Mouse (Mus musculus) layer of hippocampus, adult 2 months (tissue): Measurements from ENCODE around the gene Unkl. TPM values are rescaled to one million over a fixed set of nuclear protein-coding genes. Genes with fewer than 3 reads are reported as not detected.
"Not testable (repeated sequence)": the region's sequence is repeated elsewhere in the genome, so short reads cannot be mapped to it uniquely, and the experiment has no call there.

ENCODE experiments used
- DNase-seq, 2 experiments: peaks; one replicate each; pipeline ENCODE4 v3.0.0; 2022; ENCODE audit warnings: low spot score in 2 of 2
- H3K27ac ChIP-seq: fragments of 200-600 bp; 2 replicates; pipeline ENCODE4 v1.8.1; 2022
- H3K4me3 ChIP-seq: fragments of 200-600 bp; 2 replicates; pipeline ENCODE4 v1.8.1; 2022; ENCODE audit warnings: mild to moderate bottlenecking
- CTCF ChIP-seq: fragments of 200-600 bp; conservative IDR thresholded peaks from 2 replicates; pipeline ENCODE4 v1.8.1; 2022; ENCODE audit warnings: antibody characterized with exemption, mild to moderate bottlenecking, moderate library complexity
- total RNA-seq, 2 experiments: library from RNA; stranded (reverse); gene quantifications; 2 replicates each; pipeline ENCODE4 v1.2.3; 2021

Unkl gene
- total RNA-seq, 2 experiments from 2014 or later = 36.4 to 40.6 TPM

DNA sequence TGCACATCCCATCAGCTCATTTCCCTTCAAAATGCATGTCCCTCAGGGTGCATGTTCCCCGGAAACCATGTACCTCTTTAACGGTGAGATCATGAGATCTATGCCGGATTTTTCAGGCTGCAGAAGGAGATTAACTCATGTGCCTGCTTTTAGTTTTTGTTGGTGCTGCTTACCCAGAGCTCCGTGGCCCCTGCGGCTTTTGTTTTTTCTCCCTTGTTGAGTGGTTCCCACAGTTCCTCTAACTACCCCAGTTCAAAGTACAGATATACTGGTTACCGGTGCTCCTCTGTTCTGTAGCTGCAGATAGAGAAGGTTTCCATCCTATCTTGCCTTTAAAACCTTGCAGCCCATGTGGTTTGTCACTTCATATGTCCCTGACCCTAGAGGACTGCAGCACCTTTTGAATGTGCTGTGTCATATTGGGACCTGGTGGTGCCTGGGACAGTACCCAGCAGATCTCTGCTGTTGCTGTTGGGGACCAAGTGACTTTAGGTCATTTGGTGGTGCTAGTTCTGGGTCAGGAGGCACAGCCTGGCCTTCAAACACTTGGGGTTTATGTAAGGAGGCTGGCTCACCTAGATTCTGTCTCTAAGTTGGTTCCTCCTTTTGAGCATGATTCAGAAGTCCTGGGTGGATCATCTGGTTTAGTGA, 34.9 kb downstream of the Unkl start:
- TF ChIP-seq CTCF = no peak

DNA sequence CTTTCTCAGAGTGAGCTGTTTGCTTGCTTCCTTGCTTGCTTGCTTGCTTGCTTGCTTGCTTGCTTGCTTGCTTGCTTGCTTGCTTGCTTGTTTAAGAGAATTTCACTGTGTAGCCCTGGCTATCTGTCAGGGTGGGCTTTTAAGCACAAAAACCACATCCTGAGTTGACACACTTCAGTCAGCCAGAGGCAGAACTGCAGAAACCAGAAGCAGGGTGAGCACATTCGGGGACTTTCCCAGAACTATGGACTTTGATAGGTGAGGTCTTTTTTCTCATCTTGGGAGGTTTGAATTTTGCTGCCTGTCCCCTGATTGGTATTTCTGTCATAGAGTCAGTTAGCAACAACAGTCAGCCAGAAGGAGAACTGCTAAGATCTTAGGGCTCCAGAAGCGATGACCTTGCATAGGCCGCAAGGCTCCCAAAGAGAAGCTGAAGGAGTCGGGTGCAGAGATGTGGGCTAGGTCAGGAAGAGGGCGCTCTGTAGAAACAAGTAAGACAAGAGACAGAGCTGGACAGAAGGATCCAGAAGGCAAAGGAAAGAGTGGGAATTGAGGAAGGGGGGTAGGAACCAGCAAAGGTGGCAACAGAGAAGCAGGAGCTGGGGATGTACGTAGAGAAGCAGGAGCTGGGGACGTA, 36.5 kb downstream of the Unkl start:
- DNase-seq = no peak
- H3K27ac ChIP-seq = no peak overlapping the region

More for the DNA sequence above, 34.9 kb downstream of the Unkl start:
- DNase-seq = no peak
- Histone ChIP-seq H3K27ac (peak overlapping the region; percentile 86), H3K4me3 (peak overlapping the region; percentile 59)

DNA sequence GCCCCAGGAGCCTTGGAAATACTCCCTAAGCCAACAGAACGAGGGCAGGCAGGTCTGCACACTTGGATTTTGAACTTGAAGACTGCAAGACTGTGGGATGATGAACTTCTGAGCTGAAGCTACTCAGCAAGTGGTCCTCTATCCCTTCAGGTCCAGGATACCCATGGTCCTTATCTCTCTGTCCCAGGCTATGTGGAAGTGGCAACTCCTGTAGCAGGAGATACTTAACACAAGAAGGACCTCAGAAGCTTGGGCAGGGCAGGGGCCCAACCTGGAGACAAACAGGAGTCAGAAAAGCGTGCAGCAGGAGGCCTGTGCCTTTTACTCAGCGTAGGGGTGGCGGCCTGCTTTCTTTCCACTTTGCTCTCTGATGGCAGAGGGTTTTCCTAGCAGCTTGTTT, 37.5 kb downstream of the Unkl start:
- no peak overlapping the region for H3K4me3 ChIP-seq
- no peak for DNase-seq
- H3K27ac ChIP-seq = no peak overlapping the region
- no peak for TF ChIP-seq CTCF

More for the DNA sequence above, 36.5 kb downstream of the Unkl start:
- no peak overlapping the region for H3K4me3 ChIP-seq
- no peak for TF ChIP-seq CTCF

DNA sequence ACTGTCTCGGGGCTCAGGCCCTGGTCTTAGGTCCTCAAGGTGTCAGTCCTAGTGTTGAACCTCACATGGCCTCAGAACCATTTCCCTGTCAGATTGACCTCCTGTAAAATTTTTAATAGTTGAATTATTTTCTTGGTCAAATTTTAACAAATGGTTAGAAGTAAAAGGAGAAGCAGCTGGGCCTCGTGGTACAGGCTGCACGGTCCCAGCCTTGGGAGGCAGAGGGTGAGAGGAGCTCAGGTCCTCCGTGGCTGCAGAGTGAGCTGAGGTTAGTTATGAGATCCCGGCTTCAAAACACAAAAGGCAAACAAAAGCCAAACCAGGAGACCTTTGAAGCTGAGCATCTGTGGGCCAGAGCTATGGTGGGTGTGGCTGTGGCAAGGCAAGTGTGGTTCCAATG, 39.8 kb downstream of the Unkl start:
- no peak overlapping the region for H3K27ac ChIP-seq
- H3K4me3 ChIP-seq = no peak overlapping the region
- DNase-seq = no peak
- TF ChIP-seq CTCF = no peak

DNA sequence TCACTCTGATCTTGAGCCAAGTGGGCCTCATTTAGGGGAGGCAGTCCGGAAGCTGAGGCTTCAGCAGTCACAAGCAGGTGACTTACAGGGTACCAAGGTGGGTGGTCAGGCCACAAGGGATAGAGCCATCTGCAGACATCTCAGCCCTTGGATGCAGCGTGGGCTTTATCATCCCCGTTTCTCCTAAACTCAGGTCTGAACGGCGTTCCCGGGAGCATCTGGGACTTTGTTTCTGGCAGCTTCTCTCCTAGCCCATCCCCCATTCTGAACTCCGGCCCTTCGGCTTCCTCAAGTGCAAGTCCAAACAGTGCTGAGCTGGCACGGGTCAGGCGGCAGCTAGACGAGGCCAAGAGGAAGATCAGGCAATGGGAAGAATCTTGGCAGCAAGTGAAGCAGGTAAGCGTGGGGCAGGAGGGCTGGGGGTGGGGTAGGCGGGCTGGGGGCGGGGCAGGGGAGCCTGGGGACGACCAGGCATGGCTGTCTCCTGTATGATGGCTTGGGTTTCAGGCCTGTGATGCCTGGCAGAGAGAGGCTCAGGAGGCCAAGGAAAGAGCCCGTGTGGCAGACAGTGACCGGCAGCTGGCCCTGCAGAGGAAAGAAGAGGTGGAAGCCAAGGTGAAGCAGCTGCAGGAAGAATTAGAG, 41.9 kb downstream of the Unkl start:
- not testable (repeated sequence) for DNase-seq, H3K27ac ChIP-seq, H3K4me3 ChIP-seq

DNA sequence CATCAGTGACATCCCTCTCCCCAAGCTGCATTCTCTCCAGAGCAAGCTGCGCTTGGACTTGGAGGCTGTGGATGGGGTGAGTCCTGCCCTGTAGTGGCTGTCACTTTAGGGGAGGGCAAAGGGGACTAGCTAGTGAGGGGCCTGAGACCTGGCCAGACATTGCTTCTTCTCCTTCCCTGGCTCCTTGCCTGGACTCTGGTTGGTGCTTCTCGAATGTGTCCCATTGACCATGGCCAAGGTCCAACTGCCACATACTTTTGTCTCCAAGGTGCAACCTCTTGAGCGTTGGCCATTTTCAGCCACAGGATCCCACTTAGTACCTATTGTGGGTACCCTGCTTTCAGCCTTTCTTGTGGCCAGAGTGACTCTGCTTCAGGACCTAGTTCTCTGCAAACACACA, 42.5 kb downstream of the Unkl start:
- TF ChIP-seq CTCF = no peak
- DNase-seq = no peak
- Histone ChIP-seq H3K27ac (no peak overlapping the region; the same call in 1 of the 2 replicates), H3K4me3 (no peak overlapping the region)

DNA sequence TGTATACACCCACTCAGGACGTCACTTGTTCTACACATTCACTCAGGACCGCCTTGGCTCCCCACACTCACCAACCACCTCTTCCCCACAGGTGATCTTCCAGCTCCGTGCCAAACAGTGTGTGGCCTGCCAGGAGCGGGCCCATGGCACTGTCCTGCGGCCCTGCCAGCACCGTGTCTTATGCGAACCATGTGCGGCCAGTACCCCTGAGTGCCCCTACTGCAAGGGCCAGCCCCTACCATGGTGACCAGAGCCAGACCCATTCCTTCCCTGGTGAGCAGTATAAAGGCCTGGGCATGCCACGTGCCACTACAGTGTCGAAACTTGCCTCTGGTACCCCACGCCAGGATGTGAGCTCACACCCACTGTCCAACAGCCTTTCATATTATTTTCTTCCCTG, 43.4 kb downstream of the Unkl start:
- not testable (repeated sequence) for H3K4me3 ChIP-seq, DNase-seq

DNA sequence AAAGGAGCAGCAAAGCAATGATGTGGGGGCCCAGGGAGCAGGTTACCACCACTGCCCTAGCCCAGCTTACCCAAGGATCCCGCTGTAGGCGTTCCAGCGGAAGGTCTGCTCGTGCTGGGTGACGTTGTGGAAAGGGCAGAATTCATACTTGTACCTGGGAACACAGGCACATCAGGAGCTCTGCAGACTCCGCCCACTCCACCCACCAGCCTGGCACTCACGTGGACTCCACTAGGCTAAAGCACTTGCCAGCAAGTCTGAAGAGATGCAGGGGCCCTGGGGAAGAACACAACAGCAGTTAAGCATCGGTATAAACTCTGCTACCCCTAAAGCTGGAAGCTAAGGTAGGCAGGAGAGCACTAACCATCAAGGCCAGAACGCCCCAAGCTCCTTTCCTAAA, 47.4 kb downstream of the Unkl start:
- no peak for DNase-seq
- Histone ChIP-seq H3K4me3 (no peak overlapping the region), H3K27ac (no peak overlapping the region)
- TF ChIP-seq CTCF = no peak

More for the DNA sequence above, 43.4 kb downstream of the Unkl start:
- not testable (repeated sequence) for H3K27ac ChIP-seq

DNA sequence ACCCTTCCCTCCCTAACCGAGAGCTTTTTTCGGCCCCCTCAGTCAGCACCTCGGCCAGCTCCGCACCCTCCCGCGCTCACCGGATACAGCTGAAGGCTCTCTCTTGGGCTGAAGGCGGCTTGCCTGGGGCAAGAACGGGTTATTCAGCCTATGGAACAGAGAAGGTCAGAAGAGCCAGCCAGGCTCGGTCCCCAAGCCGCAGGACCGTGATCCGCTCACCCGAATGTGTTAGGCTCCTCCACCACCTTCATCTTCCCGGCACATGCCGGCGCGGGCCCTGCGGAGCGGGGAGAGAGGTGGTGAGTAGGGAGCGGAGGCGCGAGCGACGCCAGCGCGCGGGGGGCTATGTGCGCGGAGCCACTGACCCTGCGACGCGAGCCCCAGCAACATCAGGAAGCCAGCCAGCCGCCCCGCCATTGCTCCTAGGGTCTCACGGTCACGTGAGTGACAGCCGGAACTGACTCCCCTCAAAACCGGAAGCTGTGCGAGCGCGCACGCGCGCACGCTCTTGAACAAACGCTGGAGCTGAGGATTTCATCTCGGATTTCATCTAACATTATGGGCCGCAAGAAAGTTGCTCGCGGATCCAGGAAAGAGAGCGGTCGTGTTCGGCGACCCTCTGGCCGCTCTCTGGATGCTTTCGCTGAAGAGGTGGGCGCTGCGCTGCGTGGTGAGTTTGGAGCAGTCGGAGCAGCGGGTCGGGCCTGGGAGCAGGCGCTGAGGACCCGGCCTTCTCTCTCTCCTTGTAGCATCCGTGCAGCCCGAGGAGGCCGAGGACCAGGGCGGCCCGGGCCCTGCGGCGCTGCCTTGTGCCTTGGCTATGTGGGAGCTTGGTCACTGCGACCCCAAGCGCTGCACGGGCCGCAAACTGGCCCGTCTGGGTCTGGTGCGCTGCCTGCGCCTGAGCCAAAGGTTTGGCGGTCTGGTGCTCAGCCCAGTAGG, 51.8 kb downstream of the Unkl start, which contains the start of the genes Gnptg and Tsr3:
Gene Gnptg, minus strand, starts transcription at position 430 of the 942 bp plus-strand sequence.
Gene Tsr3, plus strand, starts transcription at position 476 of the 942 bp plus-strand sequence.
- H3K4me3 ChIP-seq = peak within 1 kb of the TSS; percentile 100

DNA sequence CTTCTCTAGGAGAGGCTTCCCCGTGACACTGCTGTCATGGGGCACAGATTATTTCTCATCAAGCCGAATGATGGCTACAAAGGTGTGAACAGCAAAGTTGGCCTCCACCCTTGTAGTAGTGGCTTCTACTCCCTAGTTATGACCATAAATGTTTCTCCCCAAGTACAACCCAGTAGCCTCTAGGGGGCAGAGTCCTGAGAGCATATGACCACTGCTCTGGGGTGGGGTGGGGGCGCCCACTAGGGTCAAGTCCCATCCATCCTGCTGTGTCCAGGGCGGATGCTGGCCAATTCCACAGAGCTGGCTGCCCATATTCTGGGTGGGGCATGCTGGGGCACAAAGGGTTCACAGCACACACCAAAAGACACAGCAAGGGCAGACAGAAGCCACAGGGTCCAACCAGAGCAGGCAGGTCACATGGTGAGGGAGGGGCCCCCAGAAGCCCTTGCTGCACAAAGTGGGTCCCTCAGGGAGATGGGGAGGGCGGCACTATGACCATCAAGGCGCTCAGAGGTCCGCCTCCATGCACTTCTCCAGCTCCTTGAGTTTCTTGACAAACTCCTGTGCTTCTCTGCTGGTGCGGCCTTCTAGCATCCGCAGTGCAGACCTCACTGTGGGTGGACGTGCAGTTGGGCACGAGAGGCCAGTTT, 55.1 kb downstream of the Unkl start:
- no peak overlapping the region for H3K27ac ChIP-seq
- H3K4me3 ChIP-seq = no peak overlapping the region
- peak; percentile 54 for TF ChIP-seq CTCF
- DNase-seq = no peak

More for the DNA sequence above, 51.8 kb downstream of the Unkl start, which contains the start of the genes Gnptg and Tsr3:
- peak within 1 kb of the TSS; percentile 92 for H3K27ac ChIP-seq
- DNase-seq = peak; percentile 81 to 86
- no peak for TF ChIP-seq CTCF

DNA sequence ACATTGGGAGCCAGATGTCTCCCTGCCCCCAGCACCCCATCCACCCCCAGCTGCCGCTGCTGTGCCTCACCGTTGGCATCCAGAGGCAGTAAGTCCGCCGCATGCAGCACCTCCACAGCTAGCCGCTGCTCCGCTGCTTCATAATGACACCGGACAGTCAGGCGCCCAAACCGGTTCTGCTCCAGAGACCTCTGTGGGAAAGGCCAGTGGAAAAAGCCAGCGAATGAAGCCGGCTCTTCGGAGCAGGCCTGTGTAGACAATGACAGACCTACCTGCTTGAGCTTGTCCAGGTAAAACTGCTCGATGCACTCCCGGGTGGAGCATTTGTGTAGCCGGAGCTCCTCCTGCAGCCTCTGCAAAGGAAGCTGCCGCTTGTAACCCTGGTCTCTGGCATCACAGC, 56.0 kb downstream of the Unkl start:
- H3K27ac ChIP-seq = no peak overlapping the region
- no peak for DNase-seq
- H3K4me3 ChIP-seq = no peak overlapping the region
- TF ChIP-seq CTCF = no peak

DNA sequence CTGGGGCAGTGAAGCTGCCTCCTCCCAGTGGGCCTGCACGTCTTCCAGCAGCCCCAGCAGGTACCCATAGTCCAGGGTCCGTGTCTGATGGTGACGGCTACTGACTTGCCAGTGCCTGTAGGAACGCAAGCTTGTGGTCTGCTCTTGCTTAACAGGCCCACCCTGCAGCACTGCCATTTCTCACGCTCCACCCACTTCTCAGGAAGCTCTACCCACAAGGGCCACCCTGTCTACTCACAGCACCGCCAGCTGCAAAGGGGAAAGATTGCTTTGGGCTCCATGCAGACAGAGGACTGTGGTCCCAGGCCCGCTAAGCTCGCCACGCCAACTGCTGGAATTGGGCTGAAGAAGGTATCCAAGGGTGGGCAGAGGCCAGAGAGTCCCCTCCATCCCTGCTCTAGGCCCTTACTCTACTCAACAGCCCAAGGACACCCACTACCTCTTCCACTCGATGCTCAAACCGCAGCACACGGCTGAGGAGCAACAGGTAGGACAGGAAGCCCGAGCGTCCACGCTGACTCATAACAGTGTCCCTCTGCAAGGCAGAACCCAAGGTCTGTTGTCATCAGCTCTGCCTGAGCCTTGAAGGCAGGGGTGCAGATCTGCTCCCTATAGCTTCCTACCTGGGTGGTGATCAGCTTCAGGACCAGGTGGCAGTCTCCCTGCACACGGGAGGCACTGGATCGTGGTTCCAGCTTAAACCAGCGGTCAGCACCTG, 60.0 kb downstream of the Unkl start:
- no peak for TF ChIP-seq CTCF
- no peak overlapping the region for H3K4me3 ChIP-seq
- no peak overlapping the region for H3K27ac ChIP-seq

More for the DNA sequence above, 60.0 kb downstream of the Unkl start:
- no peak for DNase-seq
